Mouse (Mus musculus) bone marrow macrophage, adult 2 months (primary cell): Measurements from ENCODE around the gene Plekhg6.

Experiments used
- CTCF ChIP-seq: IDR thresholded peaks from 2 replicates; pipeline ENCODE4 v1.5.1; 2012; ENCODE audit warnings: low read depth, mild to moderate bottlenecking, low read length, moderate library complexity
- POLR2A ChIP-seq: IDR thresholded peaks from 2 replicates; pipeline ENCODE4 v1.6.1; 2012; ENCODE audit warnings: mild to moderate bottlenecking, low read depth, low read length, borderline replicate concordance

- TF ChIP-seq CTCF (no peak), POLR2A (no peak)
Measured at GRCm38 (mm10) chr6:125320323-125320722, 60.3 kb downstream of the Plekhg6 start, which contains the start of gene Scnn1a.
